Mouse (Mus musculus): ENCODE results near the gene Hirip3.

Gene Hirip3

GRCm38 (mm10) chr7:126914844-126915243 is 53.1 kb downstream of the Hirip3 start:
- DNase-seq (ENCODE audit: low spot score) = no peak
